Mouse (Mus musculus): ENCODE results near the gene Aurkaip1. TPM values are rescaled to one million over a fixed set of nuclear protein-coding genes. Genes with fewer than 3 reads are reported as not detected.
"Not testable (repeated sequence)": the region's sequence is repeated elsewhere in the genome, so short reads cannot be mapped to it uniquely, and the experiment has no call there.

The Aurkaip1 gene
- 155 and 159 TPM in 2 replicates for polyA plus RNA-seq (2012; rRNA removed)

DNA sequence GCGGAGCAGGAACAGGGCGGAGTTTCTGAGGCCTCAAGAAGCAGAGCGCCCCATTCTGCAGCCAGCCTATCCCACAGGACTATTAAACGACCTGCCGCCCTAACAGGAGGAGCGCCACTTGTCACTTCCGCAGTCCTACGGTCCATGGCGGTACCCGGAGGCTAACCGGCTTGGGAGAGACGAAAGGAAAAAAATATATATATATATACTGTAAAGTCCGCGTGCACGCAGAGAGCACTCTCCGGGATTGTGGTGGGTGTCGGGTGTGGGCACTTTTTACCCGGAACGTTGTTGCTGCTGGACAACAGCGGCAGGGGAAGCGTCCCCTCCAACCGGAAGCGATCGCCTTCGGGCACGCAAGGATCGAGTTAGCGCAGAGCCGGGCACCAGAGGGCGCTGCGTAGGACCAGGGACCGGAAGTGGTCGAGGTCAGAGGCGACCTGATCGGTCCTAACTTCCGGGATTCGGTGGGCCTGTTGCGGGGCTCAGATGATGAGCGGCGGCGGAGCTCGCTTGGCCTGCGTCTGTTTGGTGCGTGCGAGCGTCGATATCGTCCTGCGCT, at the start of gene Aurkaip1:
Aurkaip1 (plus strand) TSS at position 68 of the 562 bp plus-strand sequence.
- H3K27me3 ChIP-seq (ENCODE audit: control insufficient read depth, insufficient read depth, low read length) = no peaks in the 10 kb centered on the region
- under 1% methylated on average over 49 of the region's 49 CpGs for WGBS

DNA sequence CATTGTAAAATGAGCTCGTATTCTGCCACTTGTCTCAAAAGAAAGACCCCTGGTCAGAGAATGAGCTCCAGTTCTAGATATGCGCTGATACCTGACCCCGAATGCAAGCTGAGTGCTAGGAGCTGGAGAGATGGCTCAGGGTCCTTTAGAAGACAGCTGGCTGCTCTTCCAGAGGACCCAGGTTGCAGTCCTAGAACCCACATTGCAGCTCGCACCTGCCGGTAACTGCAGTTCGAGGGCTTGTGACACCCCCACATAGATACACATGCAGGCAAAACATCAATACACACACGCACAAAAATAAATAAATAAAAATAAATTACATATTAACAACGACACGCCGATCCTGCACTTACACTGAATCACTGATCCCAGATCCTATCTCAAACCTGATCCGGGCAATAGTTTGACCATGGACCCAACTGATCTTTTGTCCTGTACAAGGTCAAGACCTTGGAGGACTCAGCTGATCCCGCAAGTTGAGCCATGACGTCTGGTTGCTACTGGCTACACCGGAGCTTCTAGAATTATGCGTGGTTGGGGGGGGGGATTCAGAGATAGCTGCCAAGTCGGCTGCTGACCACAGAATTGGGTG, 47.5 kb upstream of the Aurkaip1 start:
- Histone ChIP-seq H3K27ac (ENCODE audit: insufficient read depth, low read length) (peak overlapping the region; percentile 95), H3K4me1 (ENCODE audit: control insufficient read depth, insufficient read depth, low read length) (no peaks in the 10 kb centered on the region), H3K4me3 (replicated peaks; ENCODE audit: insufficient read depth, low read depth, low read length) (peak overlapping the region; percentile 83), H3K27me3 (ENCODE audit: control insufficient read depth, insufficient read depth, low read length) (no peaks in the 10 kb centered on the region)
- DNase-seq = peak; percentile 34 to 51
- TF ChIP-seq POLR2A (IDR thresholded peaks at IDR 0.05; ENCODE audit: borderline replicate concordance, insufficient read depth, low read length) = no peak
- TF ChIP-seq CTCF (IDR thresholded peaks at IDR 0.05; ENCODE audit: borderline replicate concordance, insufficient read depth, low read depth, low read length) = no peak
- 12% methylated on average over 16 of the region's 16 CpGs for WGBS

More for the DNA sequence above, at the start of gene Aurkaip1:
- peak within 1 kb of the TSS; percentile 83 for H3K4me3 ChIP-seq (replicated peaks; ENCODE audit: insufficient read depth, low read depth, low read length)
- peaks cover 8% of the 10 kb centered on the region for H3K4me1 ChIP-seq (ENCODE audit: control insufficient read depth, insufficient read depth, low read length)
- peak; percentile 95 to 97 for DNase-seq
- peak within 1 kb of the TSS; percentile 44 for H3K27ac ChIP-seq (ENCODE audit: insufficient read depth, low read length)
- TF ChIP-seq CTCF (IDR thresholded peaks at IDR 0.05; ENCODE audit: borderline replicate concordance, insufficient read depth, low read depth, low read length) (peak; percentile 82), POLR2A (IDR thresholded peaks at IDR 0.05; ENCODE audit: borderline replicate concordance, insufficient read depth, low read length) (peak; percentile 73; the same call in 1 of the 2 replicates)

DNA sequence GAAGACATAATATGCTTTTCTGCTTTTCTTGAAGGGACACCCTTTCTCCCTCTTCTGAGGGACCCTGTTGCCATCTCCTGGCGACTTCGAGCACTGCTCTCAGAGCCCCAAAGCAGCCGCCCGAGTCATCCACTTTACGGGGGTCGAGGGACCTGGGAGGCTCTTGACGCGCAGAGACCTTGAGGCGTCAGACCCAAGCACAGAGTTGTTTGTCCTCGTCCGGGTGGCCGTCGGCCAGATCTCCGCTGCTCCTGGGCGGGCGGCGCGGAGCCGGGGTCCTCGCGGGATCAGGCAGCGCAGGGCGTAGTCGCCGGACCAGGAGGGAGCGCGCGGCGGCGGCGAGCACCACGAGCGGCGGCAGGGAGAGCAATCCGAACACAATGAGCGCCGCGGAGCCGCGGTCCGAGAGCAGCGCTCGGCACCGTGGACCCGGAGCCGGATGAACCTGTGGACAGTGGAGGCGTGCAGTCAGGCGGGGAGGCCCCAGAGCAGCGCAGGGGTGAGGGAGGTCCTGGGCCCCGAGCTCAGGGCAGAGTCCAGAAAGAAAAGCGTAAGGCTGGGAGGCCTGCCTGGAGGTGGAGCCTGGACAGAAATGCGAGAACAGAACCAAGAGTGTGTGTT, 46.9 kb upstream of the Aurkaip1 start:
- peak; percentile 71 for TF ChIP-seq CTCF (IDR thresholded peaks at IDR 0.05; ENCODE audit: borderline replicate concordance, insufficient read depth, low read depth, low read length)
- TF ChIP-seq POLR2A (IDR thresholded peaks at IDR 0.05; ENCODE audit: borderline replicate concordance, insufficient read depth, low read length) = peak; percentile 36
- H3K4me3 ChIP-seq (replicated peaks; ENCODE audit: insufficient read depth, low read depth, low read length) = peak overlapping the region; percentile 83
- peak overlapping the region; percentile 95 for H3K27ac ChIP-seq (ENCODE audit: insufficient read depth, low read length)
- DNase-seq = peak; percentile 82 to 89
- no peaks in the 10 kb centered on the region for H3K27me3 ChIP-seq (ENCODE audit: control insufficient read depth, insufficient read depth, low read length)
- no peaks in the 10 kb centered on the region for H3K4me1 ChIP-seq (ENCODE audit: control insufficient read depth, insufficient read depth, low read length)
- under 1% methylated on average over 52 of the region's 52 CpGs for WGBS

DNA sequence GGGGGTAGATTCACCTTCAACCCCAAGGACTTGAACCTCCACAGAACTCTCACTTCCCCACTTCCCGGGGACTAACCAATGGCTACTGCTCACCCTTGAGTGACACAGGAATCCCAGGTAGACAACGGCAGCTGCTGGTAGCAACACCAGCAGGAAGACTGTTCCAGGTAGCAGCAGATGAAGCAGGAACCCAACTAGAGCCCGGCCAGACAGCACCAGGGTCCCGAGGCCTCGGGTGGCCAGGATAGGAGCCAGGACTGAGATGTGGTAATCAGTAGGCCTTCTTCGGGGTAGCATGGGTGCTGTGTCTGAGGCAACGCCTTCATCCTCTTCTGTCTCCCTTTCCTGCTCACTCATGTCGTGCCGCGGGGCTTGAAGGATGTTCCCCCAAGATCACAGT, 45.8 kb upstream of the Aurkaip1 start:
- 73% methylated on average over 10 of the region's 10 CpGs for WGBS
- Histone ChIP-seq H3K27me3 (ENCODE audit: control insufficient read depth, insufficient read depth, low read length) (no peaks in the 10 kb centered on the region), H3K4me1 (ENCODE audit: control insufficient read depth, insufficient read depth, low read length) (no peaks in the 10 kb centered on the region), H3K4me3 (replicated peaks; ENCODE audit: insufficient read depth, low read depth, low read length) (peak overlapping the region; percentile 15), H3K27ac (ENCODE audit: insufficient read depth, low read length) (peak overlapping the region; percentile 74; the same call in 1 of the 2 replicates)
- DNase-seq = peak in 1 of 2 experiments; percentile 18
- TF ChIP-seq CTCF (IDR thresholded peaks at IDR 0.05; ENCODE audit: borderline replicate concordance, insufficient read depth, low read depth, low read length) (no peak), POLR2A (IDR thresholded peaks at IDR 0.05; ENCODE audit: borderline replicate concordance, insufficient read depth, low read length) (no peak)

DNA sequence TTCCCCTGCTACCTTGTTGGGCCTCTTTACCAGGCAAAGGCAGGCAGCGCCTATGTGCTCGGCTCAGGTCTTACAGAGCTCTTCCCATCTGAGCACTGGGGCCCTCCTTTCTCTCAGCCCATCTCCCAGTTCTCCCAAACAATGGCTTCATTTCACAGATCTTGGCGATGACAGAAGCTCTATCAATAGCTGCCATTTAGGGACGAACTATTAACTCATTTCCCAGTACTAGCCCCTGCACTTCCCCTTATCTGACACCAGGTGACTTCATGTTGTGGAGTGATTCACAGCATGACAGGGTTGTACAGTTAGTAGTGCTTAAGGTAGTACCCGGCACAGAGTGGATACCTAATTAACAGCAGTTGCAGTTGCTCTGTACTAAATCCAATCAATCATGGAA, 45.3 kb upstream of the Aurkaip1 start, which contains the start of gene Tmem88b:
Tmem88b (minus strand) TSS at position 56 of the 400 bp plus-strand sequence.
- H3K4me1 ChIP-seq (ENCODE audit: control insufficient read depth, insufficient read depth, low read length) = no peaks in the 10 kb centered on the region
- no peak for DNase-seq
- H3K4me3 ChIP-seq (replicated peaks; ENCODE audit: insufficient read depth, low read depth, low read length) = peak within 1 kb of the TSS; percentile 83
- H3K27me3 ChIP-seq (ENCODE audit: control insufficient read depth, insufficient read depth, low read length) = no peaks in the 10 kb centered on the region
- peak within 1 kb of the TSS; percentile 74; the same call in 1 of the 2 replicates for H3K27ac ChIP-seq (ENCODE audit: insufficient read depth, low read length)
- TF ChIP-seq POLR2A (IDR thresholded peaks at IDR 0.05; ENCODE audit: borderline replicate concordance, insufficient read depth, low read length) (no peak), CTCF (IDR thresholded peaks at IDR 0.05; ENCODE audit: borderline replicate concordance, insufficient read depth, low read depth, low read length) (no peak)
- 58% methylated on average over 5 of the region's 5 CpGs for WGBS

DNA sequence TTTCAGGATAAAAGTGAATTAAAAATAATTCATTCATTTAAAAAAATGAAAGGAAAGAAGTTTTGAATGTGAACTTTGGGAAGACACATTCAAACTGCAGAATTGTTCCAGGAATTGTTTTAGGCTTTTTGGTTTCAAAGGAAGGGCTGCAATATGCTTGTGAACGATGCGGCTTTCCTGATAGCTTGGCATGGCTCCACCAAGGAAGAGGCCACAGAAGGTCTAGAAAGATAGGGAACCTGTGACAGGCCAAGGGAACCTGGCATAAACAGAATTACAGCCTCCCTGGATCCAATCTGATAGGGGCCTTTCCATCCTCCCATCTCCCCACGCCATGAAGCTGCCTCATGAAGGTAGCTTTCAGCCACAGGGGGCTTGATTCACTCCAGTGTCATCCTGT, 42.8 kb upstream of the Aurkaip1 start:
- Histone ChIP-seq H3K27ac (ENCODE audit: insufficient read depth, low read length) (no peak overlapping the region), H3K27me3 (ENCODE audit: control insufficient read depth, insufficient read depth, low read length) (no peaks in the 10 kb centered on the region), H3K4me1 (ENCODE audit: control insufficient read depth, insufficient read depth, low read length) (no peaks in the 10 kb centered on the region), H3K4me3 (replicated peaks; ENCODE audit: insufficient read depth, low read depth, low read length) (no peak overlapping the region)
- TF ChIP-seq CTCF (IDR thresholded peaks at IDR 0.05; ENCODE audit: borderline replicate concordance, insufficient read depth, low read depth, low read length) = no peak
- TF ChIP-seq POLR2A (IDR thresholded peaks at IDR 0.05; ENCODE audit: borderline replicate concordance, insufficient read depth, low read length) = no peak
- 58% methylated on average over 3 of the region's 3 CpGs for WGBS
- DNase-seq = no peak

DNA sequence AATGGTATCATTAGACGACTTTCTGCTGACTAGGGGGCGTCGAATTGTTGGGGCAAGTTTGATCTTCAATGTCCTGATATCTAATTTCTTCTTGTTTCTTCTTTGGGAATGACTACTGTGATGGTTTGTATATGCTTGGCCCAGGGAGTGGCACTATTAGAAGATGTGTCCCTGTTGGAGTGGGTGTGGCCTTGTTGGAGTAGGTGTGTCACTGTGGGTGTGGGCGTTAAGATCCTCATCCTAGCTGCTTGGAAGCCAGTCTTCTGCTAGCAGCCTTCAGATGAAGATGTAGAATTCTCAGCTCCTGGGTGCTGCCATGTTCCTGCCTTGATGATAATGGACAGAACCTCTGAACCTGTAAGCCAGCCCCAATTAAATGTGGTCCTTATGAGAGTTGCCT, 42.2 kb upstream of the Aurkaip1 start:
- H3K27me3 ChIP-seq (ENCODE audit: control insufficient read depth, insufficient read depth, low read length); H3K27ac ChIP-seq (ENCODE audit: insufficient read depth, low read length); H3K4me3 ChIP-seq (replicated peaks; ENCODE audit: insufficient read depth, low read depth, low read length); DNase-seq; H3K4me1 ChIP-seq (ENCODE audit: control insufficient read depth, insufficient read depth, low read length): not testable (repeated sequence)
- WGBS = 82% methylated on average over 4 of the region's 4 CpGs
